Mouse (Mus musculus): ENCODE results near the gene Mrgprd.

GRCm38 (mm10) chr7:145284293-145284692, 30.3 kb upstream of the Mrgprd start:
- TF ChIP-seq E2F4 (IDR thresholded peaks at IDR 0.05; ENCODE audit: insufficient read depth) (no peak), USF1 (IDR thresholded peaks at IDR 0.05; ENCODE audit: low read depth) (no peak), POLR2A (IDR thresholded peaks at IDR 0.05; ENCODE audit: insufficient read length, low read depth) (no peak), TCF12 (IDR thresholded peaks at IDR 0.05; ENCODE audit: insufficient read depth, poor library complexity, severe bottlenecking) (no peak), CEBPB (IDR thresholded peaks at IDR 0.05; ENCODE audit: insufficient read depth, poor library complexity, severe bottlenecking) (no peak), REST (IDR thresholded peaks at IDR 0.05; ENCODE audit: insufficient read depth, insufficient read length) (no peak), MYOG (IDR thresholded peaks at IDR 0.05; ENCODE audit: control insufficient read depth in 1 of 3, insufficient read depth in 1 of 3, insufficient read length in 2 of 3, low read depth in 2 of 3) (no peak), MAX (IDR thresholded peaks at IDR 0.05; ENCODE audit: low read depth) (no peak), POLR2AphosphoS2 (IDR thresholded peaks at IDR 0.05; ENCODE audit: insufficient read length, low read depth) (no peak), SRF (IDR thresholded peaks at IDR 0.05; ENCODE audit: control insufficient read depth, insufficient read length, low read depth) (no peak)

All from myocyte (in vitro differentiated cells).